Mouse (Mus musculus): ENCODE results near the gene Lmo4.

DNA sequence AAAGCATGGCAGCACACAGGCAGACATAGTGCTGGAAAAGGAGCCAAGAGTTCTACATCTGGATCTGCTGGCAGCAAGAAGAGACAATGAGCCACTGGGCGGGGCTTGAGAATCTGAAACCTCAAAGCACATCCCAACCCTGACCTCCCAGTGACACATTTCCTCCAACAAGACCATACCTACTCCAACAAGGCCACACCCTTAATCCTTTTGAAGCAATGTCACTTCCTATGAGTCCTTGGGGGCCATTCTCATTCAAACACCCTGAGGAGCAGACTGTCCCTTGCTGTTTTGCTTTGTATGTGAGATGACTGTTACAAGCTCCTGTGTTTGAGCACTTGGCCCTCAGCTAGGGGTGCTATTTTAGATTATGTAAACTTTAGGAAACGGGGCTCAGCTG, 33.3 kb downstream of the Lmo4 start:
- no peak for TF ChIP-seq CTCF (IDR thresholded peaks at IDR 0.05; ENCODE audit: insufficient read depth, low read depth, low read length)
- no peak for TF ChIP-seq POLR2A (IDR thresholded peaks at IDR 0.05; ENCODE audit: insufficient read depth, low read depth, low read length)
